Mouse (Mus musculus): ENCODE data around the gene Alkbh4. TPM values are rescaled to one million over a fixed set of nuclear protein-coding genes. Genes with fewer than 3 reads are reported as not detected.

Gene Alkbh4
- polyA plus RNA-seq (2015; fragmentation: Illumina TruSeq; extraction: RNeasy Lipid Tissue Mini Kit (QIAGEN cat#74804); ENCODE audit: low read depth, low replicate concordance), result 9.0 TPM

DNA sequence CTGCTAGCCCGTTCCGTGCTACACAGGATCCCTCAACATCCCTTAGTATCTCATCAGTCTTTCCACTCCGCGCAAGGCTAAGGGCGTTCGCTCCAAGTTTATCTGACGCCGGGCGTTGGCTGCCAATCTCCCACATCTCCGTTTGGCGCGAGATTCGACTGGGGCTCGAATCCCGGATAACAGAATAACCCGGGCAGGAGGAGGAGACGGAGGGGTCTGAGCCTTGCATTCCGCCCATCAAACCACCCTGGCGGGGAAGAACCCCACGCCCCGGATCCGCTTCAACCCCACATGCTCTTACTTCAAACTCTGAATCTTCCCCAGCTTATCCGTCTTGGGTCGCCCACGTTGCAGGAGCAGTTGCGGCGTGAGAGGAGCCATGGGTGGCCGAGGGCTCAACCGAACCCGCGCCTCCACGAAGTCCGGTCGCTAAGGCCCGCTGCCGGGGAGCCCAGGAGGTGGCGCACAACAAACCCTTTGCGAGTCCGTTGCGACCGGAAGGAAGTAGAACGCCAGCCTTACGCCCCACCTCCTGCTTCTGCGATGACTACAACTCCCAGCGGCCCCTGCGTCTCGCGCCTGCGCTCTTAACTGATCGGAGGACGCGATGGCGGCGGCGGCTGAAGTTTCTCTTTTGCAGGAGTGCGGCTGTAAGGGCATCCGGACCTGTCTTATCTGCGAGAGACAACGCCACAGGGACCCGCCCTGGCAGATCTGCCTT is at the start of gene Alkbh4, which contains the start of gene Lrwd1:
Alkbh4 (plus strand) TSS at position 576 of the 721 bp plus-strand sequence.
Lrwd1 (minus strand) TSS at position 504 of the 721 bp plus-strand sequence.

DNA sequence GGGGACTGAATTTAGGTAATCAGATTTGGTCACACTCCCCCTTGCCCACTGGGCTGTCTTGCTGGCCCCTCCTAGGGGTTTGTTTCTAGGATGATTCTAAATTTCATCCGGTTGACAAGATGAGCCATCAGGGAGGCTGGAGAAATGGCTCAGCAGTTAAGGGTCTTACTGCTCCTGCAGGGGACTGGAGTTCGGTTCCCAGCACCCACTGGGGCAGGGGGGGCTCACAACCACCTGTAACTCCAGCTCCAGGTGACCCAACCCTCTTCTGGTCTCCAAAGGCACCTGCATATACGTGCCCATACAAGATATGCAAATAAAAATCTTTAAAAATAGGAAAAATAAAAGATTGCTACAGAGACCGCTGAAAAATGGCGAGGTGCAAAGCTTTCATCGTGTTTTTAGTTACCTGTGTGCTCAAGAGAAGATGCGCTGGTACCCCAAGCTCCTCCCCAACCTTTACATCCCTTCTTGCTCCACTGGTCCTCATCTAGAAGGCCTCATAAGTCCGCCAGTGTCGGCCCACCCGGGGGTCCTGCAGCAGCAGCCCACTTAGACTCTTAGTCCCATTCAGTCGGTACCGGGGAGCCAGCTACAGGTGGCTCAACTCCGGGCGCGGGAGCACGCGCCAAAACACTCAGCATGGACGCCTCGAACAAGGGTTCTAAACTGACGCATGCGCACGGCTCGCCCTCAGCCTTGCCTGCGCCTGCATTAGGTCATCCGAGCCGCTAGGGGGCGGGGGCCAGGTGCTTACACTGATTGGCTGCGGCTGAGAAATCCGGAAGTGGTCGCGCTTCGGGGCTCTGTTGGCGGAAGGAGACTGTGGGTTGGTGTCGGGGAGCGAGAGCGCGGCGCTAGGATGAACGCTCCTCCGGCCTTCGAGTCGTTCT is 19.8 kb upstream of the Alkbh4 start, which contains the start of gene Polr2j:
Polr2j (plus strand) TSS at position 741 of the 893 bp plus-strand sequence.

DNA sequence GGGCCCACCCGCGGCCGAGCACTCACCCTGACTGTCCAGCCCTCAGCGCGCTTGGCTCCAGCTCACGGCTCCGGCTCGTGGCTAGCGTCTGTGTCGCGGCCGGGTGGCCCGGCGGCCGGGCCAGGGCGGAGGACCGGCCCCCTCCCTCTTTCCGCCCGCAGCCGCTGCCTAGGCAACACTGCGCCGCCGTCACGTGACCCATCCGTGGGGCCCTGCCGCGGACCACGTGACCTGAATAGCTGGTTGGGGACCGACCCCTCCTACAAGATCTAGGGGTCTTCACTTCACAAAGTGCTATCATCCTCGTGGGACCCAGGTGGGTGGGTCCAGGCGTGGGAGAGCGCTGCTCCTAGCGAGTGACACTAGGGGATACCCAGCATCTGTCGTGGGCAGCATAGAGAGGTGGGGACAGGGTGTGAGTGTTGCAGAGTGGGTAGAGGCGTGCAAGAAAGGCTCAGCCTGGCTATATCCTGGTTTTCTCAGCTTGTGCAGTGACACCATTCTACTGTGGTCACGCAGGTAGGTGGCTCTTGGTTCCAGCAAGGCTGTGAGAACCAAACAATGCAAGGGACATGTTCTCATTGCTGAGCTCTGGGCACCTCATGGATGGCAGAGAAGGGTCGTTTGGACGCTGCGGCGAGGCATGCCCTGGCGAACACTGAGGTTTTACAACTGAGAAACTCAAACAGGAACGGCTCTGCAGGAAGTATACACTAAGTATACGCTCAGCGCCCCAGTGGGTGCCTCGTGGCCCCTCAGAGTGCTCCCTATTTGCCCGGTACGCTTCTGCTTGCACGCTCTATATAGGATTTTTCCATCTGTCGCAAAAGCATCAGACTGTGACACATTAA is 34.8 kb downstream of the Alkbh4 start, which contains the start of gene Orai2:
Orai2 (minus strand) TSS at position 202 of the 851 bp plus-strand sequence.

Other genes with a start within 250 kb of the Alkbh4 start
- gene Hspb1, start 248.2 kb upstream of the Alkbh4 start, polyA plus RNA-seq (2015; fragmentation: Illumina TruSeq; extraction: RNeasy Lipid Tissue Mini Kit (QIAGEN cat#74804); ENCODE audit: low read depth, low replicate concordance), result 19.2 TPM
- 750 TPM for gene Ywhag, start 201.5 kb upstream of the Alkbh4 start, polyA plus RNA-seq (2015; fragmentation: Illumina TruSeq; extraction: RNeasy Lipid Tissue Mini Kit (QIAGEN cat#74804); ENCODE audit: low read depth, low replicate concordance)
- gene Ssc4d, start 161.6 kb upstream of the Alkbh4 start, polyA plus RNA-seq (2015; fragmentation: Illumina TruSeq; extraction: RNeasy Lipid Tissue Mini Kit (QIAGEN cat#74804); ENCODE audit: low read depth, low replicate concordance), result 1.6 TPM
- not detected for gene Zp3, start 156.0 kb upstream of the Alkbh4 start, polyA plus RNA-seq (2015; fragmentation: Illumina TruSeq; extraction: RNeasy Lipid Tissue Mini Kit (QIAGEN cat#74804); ENCODE audit: low read depth, low replicate concordance)
- gene Dtx2, start 141.3 kb upstream of the Alkbh4 start, polyA plus RNA-seq (2015; fragmentation: Illumina TruSeq; extraction: RNeasy Lipid Tissue Mini Kit (QIAGEN cat#74804); ENCODE audit: low read depth, low replicate concordance), result 6.4 TPM
- gene Upk3b, start 97.7 kb upstream of the Alkbh4 start, polyA plus RNA-seq (2015; fragmentation: Illumina TruSeq; extraction: RNeasy Lipid Tissue Mini Kit (QIAGEN cat#74804); ENCODE audit: low read depth, low replicate concordance), result not detected
- gene Upk3bl, start 81.7 kb upstream of the Alkbh4 start, polyA plus RNA-seq (2015; fragmentation: Illumina TruSeq; extraction: RNeasy Lipid Tissue Mini Kit (QIAGEN cat#74804); ENCODE audit: low read depth, low replicate concordance), result not detected
- gene Rasa4, start 52.2 kb upstream of the Alkbh4 start, polyA plus RNA-seq (2015; fragmentation: Illumina TruSeq; extraction: RNeasy Lipid Tissue Mini Kit (QIAGEN cat#74804); ENCODE audit: low read depth, low replicate concordance), result 6.5 TPM
- 116 TPM for gene Polr2j, start 19.5 kb upstream of the Alkbh4 start, polyA plus RNA-seq (2015; fragmentation: Illumina TruSeq; extraction: RNeasy Lipid Tissue Mini Kit (QIAGEN cat#74804); ENCODE audit: low read depth, low replicate concordance)
- gene Lrwd1, start 72 bp upstream of the Alkbh4 start, polyA plus RNA-seq (2015; fragmentation: Illumina TruSeq; extraction: RNeasy Lipid Tissue Mini Kit (QIAGEN cat#74804); ENCODE audit: low read depth, low replicate concordance), result 12.1 TPM
- 45.8 TPM for gene Orai2, start 34.6 kb downstream of the Alkbh4 start, polyA plus RNA-seq (2015; fragmentation: Illumina TruSeq; extraction: RNeasy Lipid Tissue Mini Kit (QIAGEN cat#74804); ENCODE audit: low read depth, low replicate concordance)
- gene Prkrip1, start 62.8 kb downstream of the Alkbh4 start, polyA plus RNA-seq (2015; fragmentation: Illumina TruSeq; extraction: RNeasy Lipid Tissue Mini Kit (QIAGEN cat#74804); ENCODE audit: low read depth, low replicate concordance), result 44.8 TPM
- 4.5 TPM for gene Sh2b2, start 110.4 kb downstream of the Alkbh4 start, polyA plus RNA-seq (2015; fragmentation: Illumina TruSeq; extraction: RNeasy Lipid Tissue Mini Kit (QIAGEN cat#74804); ENCODE audit: low read depth, low replicate concordance)